Mouse (Mus musculus): ENCODE data around the gene Spx. TPM values are rescaled to one million over a fixed set of nuclear protein-coding genes. Genes with fewer than 3 reads are reported as not detected.
A peak's percentile ranks its signal among the peaks of the same experiment; 100 is the strongest.

Gene Spx
- total RNA-seq (2022), result not detected

- no peak for DNase-seq (ENCODE audit: low spot score in 2 of 2)
These were observed at the start of gene Spx for GRCm38 (mm10) chr6:142412906-142413491. Gene Spx (plus strand): TSS chr6:142413441.

- no peak for DNase-seq (ENCODE audit: low spot score in 2 of 2)
These were observed 47.3 kb upstream of the Spx start for GRCm38 (mm10) chr6:142365742-142366472.

- DNase-seq (ENCODE audit: low spot score in 2 of 2), result no peak
These were observed 46.7 kb upstream of the Spx start for GRCm38 (mm10) chr6:142366473-142367018.

GRCm38 (mm10) chr6:142367565-142367964 lies 45.7 kb upstream of the Spx start:
- DNase-seq (ENCODE audit: low spot score in 2 of 2), result no peak

- DNase-seq (ENCODE audit: low spot score in 2 of 2), result no peak
These were observed 43.7 kb upstream of the Spx start for GRCm38 (mm10) chr6:142369568-142369967.

GRCm38 (mm10) chr6:142377081-142377480 lies 36.2 kb upstream of the Spx start:
- DNase-seq (ENCODE audit: low spot score in 2 of 2), result no peak

GRCm38 (mm10) chr6:142378576-142379330 lies 34.5 kb upstream of the Spx start:
- no peak for DNase-seq (ENCODE audit: low spot score in 2 of 2)

- DNase-seq (ENCODE audit: low spot score in 2 of 2), result no peak
These were observed 33.3 kb upstream of the Spx start for GRCm38 (mm10) chr6:142379961-142380360.

GRCm38 (mm10) chr6:142381615-142382014 lies 31.6 kb upstream of the Spx start:
- no peak for DNase-seq (ENCODE audit: low spot score in 2 of 2)

- DNase-seq (ENCODE audit: low spot score in 2 of 2), result no peak
These were observed 28.7 kb upstream of the Spx start for GRCm38 (mm10) chr6:142384521-142384920.

- no peak for DNase-seq (ENCODE audit: low spot score in 2 of 2)
These were observed 26.8 kb upstream of the Spx start for GRCm38 (mm10) chr6:142386285-142387010.

GRCm38 (mm10) chr6:142387011-142387754 lies 26.1 kb upstream of the Spx start, which contains the start of the genes Recql and Golt1b:
Gene Recql (minus strand): TSS chr6:142387087.
Gene Golt1b (plus strand): TSS chr6:142387221.
- DNase-seq (ENCODE audit: low spot score in 2 of 2), result peak; percentile 93 to 94

- no peak for DNase-seq (ENCODE audit: low spot score in 2 of 2)
These were observed 25.4 kb upstream of the Spx start for GRCm38 (mm10) chr6:142387755-142388271.

GRCm38 (mm10) chr6:142389101-142389500 lies 24.1 kb upstream of the Spx start:
- DNase-seq (ENCODE audit: low spot score in 2 of 2), result no peak

- DNase-seq (ENCODE audit: low spot score in 2 of 2), result no peak
These were observed 20.9 kb upstream of the Spx start for GRCm38 (mm10) chr6:142392312-142392711.

GRCm38 (mm10) chr6:142394669-142395068 lies 18.6 kb upstream of the Spx start:
- DNase-seq (ENCODE audit: low spot score in 2 of 2), result no peak

- no peak for DNase-seq (ENCODE audit: low spot score in 2 of 2)
These were observed 17.5 kb upstream of the Spx start for GRCm38 (mm10) chr6:142395756-142396155.

- DNase-seq (ENCODE audit: low spot score in 2 of 2), result no peak
These were observed 2.1 kb upstream of the Spx start for GRCm38 (mm10) chr6:142411140-142411539.

GRCm38 (mm10) chr6:142413845-142414244 lies 604 bp downstream of the Spx start:
- DNase-seq (ENCODE audit: low spot score in 2 of 2), result no peak

GRCm38 (mm10) chr6:142414597-142414996 lies 1.4 kb downstream of the Spx start:
- DNase-seq (ENCODE audit: low spot score in 2 of 2), result no peak

Data from gastrocnemius, adult 8-10 months (tissue).